Mouse (Mus musculus) kidney, postnatal 14 days (tissue): ENCODE measurements around the gene Rbms3.

Source experiments
- DNase-seq: peaks from one replicate; pipeline ENCODE4 v3.0.0; 2022; ENCODE audit warnings: mixed read lengths

The Rbms3 gene

GRCm38 (mm10) chr9:116817196-116817595, 812.5 kb downstream of the Rbms3 start:
- DNase-seq = no peak

GRCm38 (mm10) chr9:116814495-116815094, 815.1 kb downstream of the Rbms3 start:
- no peak for DNase-seq

- DNase-seq = no peak
Measured at GRCm38 (mm10) chr9:116813396-116813795, 816.3 kb downstream of the Rbms3 start.

- no peak for DNase-seq
Measured at GRCm38 (mm10) chr9:116809260-116809659, 820.5 kb downstream of the Rbms3 start.

- peak; percentile 71 for DNase-seq
Measured at GRCm38 (mm10) chr9:116808401-116808800, 821.3 kb downstream of the Rbms3 start.

GRCm38 (mm10) chr9:116807166-116808081, 822.3 kb downstream of the Rbms3 start:
- DNase-seq = no peak

- no peak for DNase-seq
Measured at GRCm38 (mm10) chr9:116803292-116803731, 826.4 kb downstream of the Rbms3 start.

GRCm38 (mm10) chr9:116802602-116803001, 827.1 kb downstream of the Rbms3 start:
- peak; percentile 14 for DNase-seq

GRCm38 (mm10) chr9:116795240-116795955, 834.3 kb downstream of the Rbms3 start:
- no peak for DNase-seq

GRCm38 (mm10) chr9:116791850-116792249, 837.9 kb downstream of the Rbms3 start:
- no peak for DNase-seq

- DNase-seq = no peak
Measured at GRCm38 (mm10) chr9:116786136-116787046, 843.3 kb downstream of the Rbms3 start.

- peak; percentile 38 for DNase-seq
Measured at GRCm38 (mm10) chr9:116771820-116772219, 857.9 kb downstream of the Rbms3 start.

- DNase-seq = peak; percentile 29
Measured at GRCm38 (mm10) chr9:116769358-116770054, 860.2 kb downstream of the Rbms3 start.

GRCm38 (mm10) chr9:116762395-116763025, 867.2 kb downstream of the Rbms3 start:
- peak; percentile 30 for DNase-seq

- DNase-seq = no peak
Measured at GRCm38 (mm10) chr9:116748857-116749584, 880.7 kb downstream of the Rbms3 start.

- DNase-seq = no peak
Measured at GRCm38 (mm10) chr9:116748346-116748745, 881.4 kb downstream of the Rbms3 start.

GRCm38 (mm10) chr9:116746871-116747270, 882.8 kb downstream of the Rbms3 start:
- no peak for DNase-seq

GRCm38 (mm10) chr9:116737786-116738185, 891.9 kb downstream of the Rbms3 start:
- peak; percentile 23 for DNase-seq

- no peak for DNase-seq
Measured at GRCm38 (mm10) chr9:116729172-116729571, 900.5 kb downstream of the Rbms3 start.

GRCm38 (mm10) chr9:116728655-116729054, 901.1 kb downstream of the Rbms3 start:
- no peak for DNase-seq
